Mouse (Mus musculus): Measurements from ENCODE around the gene Idh2.

- TF ChIP-seq CTCF (IDR thresholded peaks at IDR 0.05) (peak; percentile 54), POLR2A (IDR thresholded peaks at IDR 0.05; ENCODE audit: insufficient read depth, low read depth, low read length) (no peak), EP300 (IDR thresholded peaks at IDR 0.05; ENCODE audit: insufficient read depth, low read depth, low read length) (no peak)
Measured at GRCm38 (mm10) chr7:80152152-80152551, 37.0 kb upstream of the Idh2 start.

Measured in heart, adult 2 months (tissue).